Mouse (Mus musculus) testis, adult 2 months (tissue): ENCODE results near the gene Banp. TPM values are rescaled to one million over a fixed set of nuclear protein-coding genes. Genes with fewer than 3 reads are reported as not detected.

ENCODE experiments used
- H3K27ac ChIP-seq: fragments of 200-500 bp; 2 replicates; pipeline ENCODE4 v1.5.1; 2012; ENCODE audit warnings: low read depth, low read length; ENCODE audit not compliant: control insufficient read depth, insufficient read depth
- H3K27me3 ChIP-seq: fragments of 200-500 bp; 2 replicates; pipeline ENCODE4 v1.6.1; 2012; ENCODE audit warnings: mild to moderate bottlenecking, low read length, moderate library complexity; ENCODE audit not compliant: control insufficient read depth, insufficient read depth
- H3K36me3 ChIP-seq: fragments of 200-500 bp; 2 replicates; pipeline ENCODE4 v1.6.1; 2012; ENCODE audit warnings: mild to moderate bottlenecking, low read length; ENCODE audit not compliant: control insufficient read depth, insufficient read depth
- H3K4me1 ChIP-seq: fragments of 200-500 bp; 2 replicates; pipeline ENCODE4 v1.6.1; 2012; ENCODE audit warnings: low read length; ENCODE audit not compliant: control insufficient read depth, insufficient read depth
- H3K4me3 ChIP-seq: fragments of 200-500 bp; 2 replicates; pipeline ENCODE4 v1.5.1; 2012; ENCODE audit warnings: low read depth, mild to moderate bottlenecking, low read length, moderate library complexity, mixed read lengths; ENCODE audit not compliant: control insufficient read depth
- CTCF ChIP-seq: fragments of 200-500 bp; IDR thresholded peaks from 2 replicates; pipeline ENCODE4 v1.5.1; 2012; ENCODE audit warnings: low read depth, mild to moderate bottlenecking, inconsistent platforms, low read length, moderate library complexity; ENCODE audit not compliant: control insufficient read depth, insufficient read depth, insufficient replicate concordance
- POLR2A ChIP-seq: fragments of 200-500 bp; IDR thresholded peaks from 2 replicates; pipeline ENCODE4 v1.6.1; 2012; ENCODE audit warnings: low read depth, mild to moderate bottlenecking, inconsistent platforms, low read length, moderate library complexity; ENCODE audit not compliant: control insufficient read depth
- polyA plus RNA-seq: library from polyadenylated mRNA; depleted of rRNA; stranded (reverse); fragments of >200 nt; gene quantifications from 2 replicates; pipeline ENCODE4 v1.2.3, GENCODE M21; 2012

Banp gene
- polyA plus RNA-seq, 1 experiment = 15.6 TPM

- Histone ChIP-seq H3K27me3 (no peaks in the 10 kb centered on the region), H3K36me3 (no peaks in the 10 kb centered on the region; the same call in 1 of the 2 replicates), H3K4me1 (no peaks in the 10 kb centered on the region; the same call in none of the 2 replicates), H3K4me3 (no peak overlapping the region), H3K27ac (no peak overlapping the region)
- TF ChIP-seq POLR2A (no peak), CTCF (no peak)
These were observed 52.0 kb downstream of the Banp start for GRCm38 (mm10) chr8:122001339-122002115.

DNA sequence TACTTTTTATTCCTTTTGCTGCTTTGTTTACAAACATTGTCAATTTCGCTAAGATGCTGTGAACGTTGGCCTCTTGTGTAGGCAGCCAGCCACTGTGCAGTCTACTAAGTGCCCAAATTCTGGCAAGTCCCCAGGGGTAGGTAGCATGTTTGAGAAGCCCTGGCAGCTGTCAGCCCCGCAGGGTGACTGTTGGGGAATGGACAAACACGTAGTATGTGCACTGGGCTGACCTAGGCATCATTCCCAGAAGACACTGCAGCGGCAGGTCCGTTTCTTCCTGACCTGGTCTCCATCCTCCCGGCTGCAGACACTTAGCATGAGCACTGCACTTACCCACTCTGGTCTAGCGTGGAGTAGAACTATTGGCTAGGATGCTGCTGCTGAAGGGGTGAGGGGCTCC, 54.1 kb downstream of the Banp start:
- Histone ChIP-seq H3K4me3 (peak overlapping the region; percentile 10), H3K36me3 (no peaks in the 10 kb centered on the region; the same call in 1 of the 2 replicates), H3K27me3 (no peaks in the 10 kb centered on the region), H3K4me1 (no peaks in the 10 kb centered on the region; the same call in 1 of the 2 replicates), H3K27ac (no peak overlapping the region)
- TF ChIP-seq CTCF = no peak
- TF ChIP-seq POLR2A = no peak

DNA sequence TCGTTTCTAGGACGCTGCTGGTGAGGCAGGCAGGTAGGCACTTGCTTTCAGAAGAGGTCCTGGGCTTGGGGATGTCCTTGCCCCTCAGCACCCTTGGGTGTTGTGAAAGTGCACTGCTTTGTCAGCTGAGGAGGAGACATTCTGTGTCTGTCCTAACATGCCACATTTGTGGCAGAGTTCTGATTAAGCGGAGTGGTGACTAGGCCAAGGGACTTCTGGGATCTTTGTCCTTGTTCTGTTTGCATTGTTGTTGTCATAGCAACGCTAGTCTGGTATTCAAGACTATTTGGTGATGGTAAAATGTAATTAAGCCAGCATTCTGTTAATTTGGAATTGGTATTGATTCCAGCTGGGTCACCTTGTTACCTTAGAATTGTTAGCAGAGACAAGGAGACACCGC, 54.6 kb downstream of the Banp start:
- Histone ChIP-seq H3K4me3 (peak overlapping the region; percentile 10), H3K4me1 (no peaks in the 10 kb centered on the region; the same call in 1 of the 2 replicates), H3K36me3 (no peaks in the 10 kb centered on the region; the same call in 1 of the 2 replicates), H3K27me3 (no peaks in the 10 kb centered on the region), H3K27ac (no peak overlapping the region)
- no peak for TF ChIP-seq CTCF

- Histone ChIP-seq H3K4me3 (no peak overlapping the region), H3K27me3 (no peaks in the 10 kb centered on the region), H3K27ac (no peak overlapping the region), H3K4me1 (no peaks in the 10 kb centered on the region; the same call in 1 of the 2 replicates), H3K36me3 (no peaks in the 10 kb centered on the region; the same call in 1 of the 2 replicates)
- no peak for TF ChIP-seq POLR2A
- TF ChIP-seq CTCF = no peak
These were observed 56.1 kb downstream of the Banp start for GRCm38 (mm10) chr8:122005422-122006204.

- no peaks in the 10 kb centered on the region for H3K27me3 ChIP-seq
- no peak overlapping the region for H3K4me3 ChIP-seq
- H3K4me1 ChIP-seq = no peaks in the 10 kb centered on the region; the same call in 1 of the 2 replicates
- no peaks in the 10 kb centered on the region; the same call in 1 of the 2 replicates for H3K36me3 ChIP-seq
- H3K27ac ChIP-seq = no peak overlapping the region
- TF ChIP-seq CTCF (no peak), POLR2A (no peak)
These were observed 57.3 kb downstream of the Banp start for GRCm38 (mm10) chr8:122006688-122007484.

- no peak overlapping the region for H3K27ac ChIP-seq
- no peak overlapping the region for H3K4me3 ChIP-seq
- no peaks in the 10 kb centered on the region; the same call in 1 of the 2 replicates for H3K36me3 ChIP-seq
- no peaks in the 10 kb centered on the region; the same call in 1 of the 2 replicates for H3K4me1 ChIP-seq
- TF ChIP-seq POLR2A (no peak), CTCF (no peak)
- H3K27me3 ChIP-seq = no peaks in the 10 kb centered on the region
These were observed 58.8 kb downstream of the Banp start for GRCm38 (mm10) chr8:122008395-122008794.

GRCm38 (mm10) chr8:122010638-122011037, 61.1 kb downstream of the Banp start:
- H3K4me1 ChIP-seq = no peaks in the 10 kb centered on the region
- H3K36me3 ChIP-seq = no peaks in the 10 kb centered on the region; the same call in 1 of the 2 replicates
- no peak overlapping the region for H3K27ac ChIP-seq
- TF ChIP-seq POLR2A = no peak
- TF ChIP-seq CTCF = no peak
- H3K27me3 ChIP-seq = no peaks in the 10 kb centered on the region
- no peak overlapping the region for H3K4me3 ChIP-seq
